Mouse (Mus musculus) brain, embryonic 14.5 days (tissue): ENCODE results near the gene Cald1.

ENCODE experiments used
- CTCF ChIP-seq: fragments of 200-500 bp; IDR thresholded peaks from 2 replicates; pipeline ENCODE4 v1.5.1; 2012; ENCODE audit warnings: inconsistent platforms, mild to moderate bottlenecking, moderate library complexity, borderline replicate concordance; ENCODE audit not compliant: insufficient read depth, insufficient read length; ENCODE audit errors: extremely low read depth
- POLR2A ChIP-seq: fragments of 200-500 bp; IDR thresholded peaks from 2 replicates; pipeline ENCODE4 v1.6.1; 2012; ENCODE audit warnings: mild to moderate bottlenecking, inconsistent platforms, borderline replicate concordance; ENCODE audit not compliant: poor library complexity, insufficient read depth, insufficient read length, severe bottlenecking; ENCODE audit errors: extremely low read depth

- TF ChIP-seq CTCF (no peak), POLR2A (no peak)
These were observed 984 bp upstream of the Cald1 start for GRCm38 (mm10) chr6:34597316-34597715.
